Mouse (Mus musculus) forebrain, embryonic 15.5 days (tissue): ENCODE results near the gene Inpp5a. TPM values are rescaled to one million over a fixed set of nuclear protein-coding genes. Genes with fewer than 3 reads are reported as not detected.

Experiments
- ATAC-seq: fragments of 200-750 bp; cut with Nextera tagmentation; replicated peaks from 2 replicates; pipeline ENCODE4 v1.8.0; 2017; ENCODE audit warnings: mild to moderate bottlenecking, moderate TSS enrichment, moderate library complexity
- H3K27ac ChIP-seq: fragments of 300-500 bp; sonication (generic); replicated peaks from 2 replicates; pipeline ENCODE4 v1.5.1; 2015; ENCODE audit warnings: mild to moderate bottlenecking, inconsistent platforms
- H3K27me3 ChIP-seq: fragments of 300-500 bp; sonication (generic); 2 replicates; pipeline ENCODE4 v1.6.1; 2015; ENCODE audit warnings: inconsistent platforms
- H3K36me3 ChIP-seq: fragments of 300-500 bp; sonication (generic); 2 replicates; pipeline ENCODE4 v1.6.1; 2015; ENCODE audit warnings: mild to moderate bottlenecking, inconsistent platforms
- H3K4me1 ChIP-seq: fragments of 300-500 bp; sonication (generic); 2 replicates; pipeline ENCODE4 v1.6.1; 2015; ENCODE audit warnings: inconsistent platforms
- H3K4me2 ChIP-seq: fragments of 300-500 bp; sonication (generic); replicated peaks from 2 replicates; pipeline ENCODE4 v1.6.1; 2015; ENCODE audit warnings: mild to moderate bottlenecking, inconsistent platforms
- H3K4me3 ChIP-seq: fragments of 300-500 bp; sonication (generic); 2 replicates; pipeline ENCODE4 v1.5.1; 2015; ENCODE audit warnings: mild to moderate bottlenecking, inconsistent platforms
- H3K9ac ChIP-seq: fragments of 300-500 bp; sonication (generic); replicated peaks from 2 replicates; pipeline ENCODE4 v1.6.1; 2015; ENCODE audit warnings: mild to moderate bottlenecking, inconsistent platforms
- H3K9me3 ChIP-seq: fragments of 300-500 bp; sonication (generic); 2 replicates; pipeline ENCODE4 v1.6.1; 2016; ENCODE audit warnings: inconsistent platforms
- WGBS: fragments of 180-500 bp; shearing (Covaris S2); methylation state at CpG from one replicate; pipeline ENCODE4 v1.1.7; 2015; ENCODE audit warnings: mixed read lengths; 5-methylcytosine and 5-hydroxymethylcytosine counted together
- polyA plus RNA-seq: library from polyadenylated mRNA; unstranded; fragments of >200 nt; fragmentation: Nextera tagmentation; extraction: Ambion mirVana; gene quantifications from 2 replicates; pipeline ENCODE4 v1.2.1, GENCODE M21; 2015

Inpp5a gene
- polyA plus RNA-seq, 1 experiment from 2014 or later = 12.7 TPM

DNA sequence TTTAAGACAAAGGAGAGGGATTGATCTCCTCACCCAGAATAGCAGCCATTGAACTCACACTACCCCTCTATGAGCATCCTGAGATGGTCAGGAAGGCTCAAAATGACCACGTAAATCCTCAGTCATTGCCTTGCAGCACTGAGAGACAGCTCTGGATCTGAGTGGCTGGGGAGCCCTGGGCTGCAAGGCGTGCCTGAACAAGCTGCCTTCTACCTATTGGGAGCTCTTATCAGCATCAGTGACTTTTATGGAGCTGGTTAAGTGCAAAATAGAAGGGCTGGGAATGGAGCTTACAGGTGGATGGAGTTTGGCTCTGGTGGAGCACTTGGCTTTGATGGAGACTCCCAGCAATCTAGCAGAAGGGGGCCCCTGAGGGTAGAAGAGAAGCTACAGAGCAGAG lies 9.2 kb upstream of the Inpp5a start:
- 74% methylated on average over 2 of the region's 2 CpGs for WGBS
- Histone ChIP-seq H3K4me2 (no peak overlapping the region), H3K36me3 (no peaks in the 10 kb centered on the region), H3K9ac (no peak overlapping the region), H3K4me1 (0 out of 2 replicates have a peak, but pooled peaks cover under 1% of the 10 kb centered on the region), H3K27me3 (no peaks in the 10 kb centered on the region), H3K4me3 (no peak overlapping the region), H3K9me3 (no peaks in the 10 kb centered on the region), H3K27ac (no peak overlapping the region)
- ATAC-seq = no peak

- H3K4me2 ChIP-seq = no peak overlapping the region
- no peaks in the 10 kb centered on the region for H3K27me3 ChIP-seq
- no peaks in the 10 kb centered on the region for H3K9me3 ChIP-seq
- no peak overlapping the region for H3K9ac ChIP-seq
- H3K36me3 ChIP-seq = no peaks in the 10 kb centered on the region
- H3K4me3 ChIP-seq = no peak overlapping the region
- no peak overlapping the region for H3K27ac ChIP-seq
- H3K4me1 ChIP-seq = 0 out of 2 replicates have a peak, but pooled peaks cover 4% of the 10 kb centered on the region
- 77% methylated on average over 4 of the region's 4 CpGs for WGBS
- ATAC-seq = no peak
These were observed 8.7 kb upstream of the Inpp5a start for GRCm38 (mm10) chr7:139380225-139380624.

GRCm38 (mm10) chr7:139381877-139382276 lies 7.0 kb upstream of the Inpp5a start:
- no peak for ATAC-seq
- WGBS = 81% methylated on average over 2 of the region's 2 CpGs
- H3K4me1 ChIP-seq = peaks cover 7% of the 10 kb centered on the region; the same call in 1 of the 2 replicates
- no peaks in the 10 kb centered on the region for H3K27me3 ChIP-seq
- no peak overlapping the region for H3K4me2 ChIP-seq
- no peak overlapping the region for H3K9ac ChIP-seq
- H3K9me3 ChIP-seq = no peaks in the 10 kb centered on the region
- no peak overlapping the region for H3K27ac ChIP-seq
- H3K4me3 ChIP-seq = no peak overlapping the region
- H3K36me3 ChIP-seq = no peaks in the 10 kb centered on the region

GRCm38 (mm10) chr7:139382796-139383195 lies 6.1 kb upstream of the Inpp5a start:
- Histone ChIP-seq H3K27ac (no peak overlapping the region), H3K9ac (no peak overlapping the region), H3K27me3 (no peaks in the 10 kb centered on the region), H3K9me3 (no peaks in the 10 kb centered on the region), H3K4me2 (no peak overlapping the region), H3K4me1 (peaks cover 16% of the 10 kb centered on the region), H3K36me3 (no peaks in the 10 kb centered on the region), H3K4me3 (no peak overlapping the region)
- 87% methylated on average over 2 of the region's 2 CpGs for WGBS
- no peak for ATAC-seq

GRCm38 (mm10) chr7:139384500-139384899 lies 4.4 kb upstream of the Inpp5a start:
- H3K9me3 ChIP-seq = no peaks in the 10 kb centered on the region
- no peak overlapping the region for H3K9ac ChIP-seq
- H3K27ac ChIP-seq = no peak overlapping the region
- H3K4me3 ChIP-seq = no peak overlapping the region
- no peaks in the 10 kb centered on the region for H3K27me3 ChIP-seq
- 93% methylated on average over 1 of the region's 1 CpGs for WGBS
- no peaks in the 10 kb centered on the region for H3K36me3 ChIP-seq
- H3K4me2 ChIP-seq = no peak overlapping the region
- H3K4me1 ChIP-seq = peaks cover 24% of the 10 kb centered on the region
- no peak for ATAC-seq

- Histone ChIP-seq H3K36me3 (no peaks in the 10 kb centered on the region), H3K9me3 (no peaks in the 10 kb centered on the region), H3K4me3 (no peak overlapping the region), H3K27me3 (no peaks in the 10 kb centered on the region), H3K4me2 (no peak overlapping the region), H3K4me1 (peaks cover 28% of the 10 kb centered on the region), H3K9ac (no peak overlapping the region), H3K27ac (no peak overlapping the region)
- no peak for ATAC-seq
- 79% methylated on average over 2 of the region's 2 CpGs for WGBS
These were observed 3.9 kb upstream of the Inpp5a start for GRCm38 (mm10) chr7:139384916-139385530.

GRCm38 (mm10) chr7:139386933-139387690 lies 1.8 kb upstream of the Inpp5a start:
- no peaks in the 10 kb centered on the region for H3K9me3 ChIP-seq
- peaks cover 35% of the 10 kb centered on the region for H3K4me1 ChIP-seq
- H3K27ac ChIP-seq = no peak overlapping the region
- ATAC-seq = no peak
- no peaks in the 10 kb centered on the region for H3K27me3 ChIP-seq
- 58% methylated on average over 9 of the region's 9 CpGs for WGBS
- no peak overlapping the region for H3K9ac ChIP-seq
- H3K4me3 ChIP-seq = no peak overlapping the region
- H3K36me3 ChIP-seq = no peaks in the 10 kb centered on the region
- H3K4me2 ChIP-seq = no peak overlapping the region

- peak overlapping the region; percentile 76 for H3K27ac ChIP-seq
- H3K36me3 ChIP-seq = no peaks in the 10 kb centered on the region
- no peaks in the 10 kb centered on the region for H3K27me3 ChIP-seq
- peaks cover 35% of the 10 kb centered on the region for H3K4me1 ChIP-seq
- peak overlapping the region; percentile 67 for H3K4me3 ChIP-seq
- ATAC-seq = peak; percentile 83
- H3K9me3 ChIP-seq = no peaks in the 10 kb centered on the region
- H3K9ac ChIP-seq = peak overlapping the region; percentile 61
- WGBS = 19% methylated on average over 16 of the region's 16 CpGs
- peak overlapping the region; percentile 39 for H3K4me2 ChIP-seq
These were observed 814 bp upstream of the Inpp5a start for GRCm38 (mm10) chr7:139387921-139388669.

DNA sequence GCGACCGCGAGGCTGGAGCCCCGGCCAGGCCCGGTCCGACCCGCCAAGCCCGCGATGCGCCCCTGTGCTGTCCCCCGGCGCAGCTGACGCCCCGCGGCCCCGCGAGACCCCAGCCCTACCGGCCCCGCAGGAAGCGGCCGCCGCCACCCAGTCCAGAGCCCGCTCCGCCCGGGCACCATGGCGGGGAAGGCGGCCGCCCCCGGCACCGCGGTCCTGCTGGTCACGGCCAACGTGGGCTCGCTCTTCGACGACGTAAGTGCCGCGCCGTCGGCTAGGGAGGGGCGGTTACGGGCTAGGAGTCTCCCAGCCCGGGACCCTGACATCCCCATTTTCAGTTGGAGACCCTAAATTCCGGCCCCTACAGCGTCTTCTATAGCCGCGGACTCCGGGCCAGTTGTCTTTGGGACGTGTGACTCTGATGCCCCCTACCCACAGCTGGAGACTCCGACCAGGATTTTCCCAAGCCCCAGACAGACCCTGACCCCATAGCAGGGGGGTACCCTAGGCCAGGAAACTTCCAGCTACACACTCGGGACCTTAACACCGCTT lies 378 bp downstream of the Inpp5a start:
- ATAC-seq = 0 out of 2 replicates have a peak, but pooled peaks have one; percentile 7
- under 1% methylated on average over 41 of the region's 53 CpGs for WGBS
- Histone ChIP-seq H3K27ac (peak overlapping the region; percentile 35; the same call in 1 of the 2 replicates), H3K4me3 (peak overlapping the region; percentile 67), H3K36me3 (no peaks in the 10 kb centered on the region), H3K4me2 (peak overlapping the region; percentile 78), H3K9ac (peak overlapping the region; percentile 75), H3K4me1 (peaks cover 35% of the 10 kb centered on the region), H3K9me3 (no peaks in the 10 kb centered on the region), H3K27me3 (no peaks in the 10 kb centered on the region)

DNA sequence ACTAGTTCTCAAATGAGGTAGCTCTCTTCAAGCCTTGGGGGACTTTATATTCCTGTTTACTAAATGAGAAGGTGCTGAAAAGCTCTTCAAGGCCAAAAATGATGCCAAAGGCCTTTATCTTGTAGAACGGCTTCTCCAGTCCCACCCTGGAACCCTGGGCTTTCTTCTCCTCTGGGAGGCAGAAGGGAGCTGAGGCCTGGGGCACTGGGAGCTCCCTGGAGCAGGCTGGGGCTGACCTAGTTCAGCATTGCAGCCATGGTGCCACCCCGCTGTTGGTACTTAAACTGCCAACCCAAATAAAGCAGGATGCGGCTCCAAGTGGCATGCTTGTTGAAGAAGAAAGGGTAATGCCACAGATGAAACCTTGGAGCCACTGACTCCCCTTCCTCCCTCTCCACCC lies 1.5 kb downstream of the Inpp5a start:
- Histone ChIP-seq H3K4me3 (no peak overlapping the region; the same call in 1 of the 2 replicates), H3K36me3 (no peaks in the 10 kb centered on the region), H3K4me2 (peak overlapping the region; percentile 78; the same call in 1 of the 2 replicates), H3K9ac (no peak overlapping the region), H3K27me3 (no peaks in the 10 kb centered on the region), H3K9me3 (no peaks in the 10 kb centered on the region), H3K27ac (no peak overlapping the region), H3K4me1 (peaks cover 30% of the 10 kb centered on the region)
- WGBS = 70% methylated on average over 3 of the region's 3 CpGs
- no peak for ATAC-seq

GRCm38 (mm10) chr7:139390926-139391325 lies 2.0 kb downstream of the Inpp5a start:
- no peak overlapping the region for H3K9ac ChIP-seq
- ATAC-seq = no peak
- no peak overlapping the region for H3K27ac ChIP-seq
- H3K4me1 ChIP-seq = peaks cover 30% of the 10 kb centered on the region
- no peaks in the 10 kb centered on the region for H3K9me3 ChIP-seq
- H3K4me3 ChIP-seq = no peak overlapping the region
- H3K27me3 ChIP-seq = no peaks in the 10 kb centered on the region
- H3K4me2 ChIP-seq = no peak overlapping the region
- 80% methylated on average over 9 of the region's 9 CpGs for WGBS
- no peaks in the 10 kb centered on the region for H3K36me3 ChIP-seq

DNA sequence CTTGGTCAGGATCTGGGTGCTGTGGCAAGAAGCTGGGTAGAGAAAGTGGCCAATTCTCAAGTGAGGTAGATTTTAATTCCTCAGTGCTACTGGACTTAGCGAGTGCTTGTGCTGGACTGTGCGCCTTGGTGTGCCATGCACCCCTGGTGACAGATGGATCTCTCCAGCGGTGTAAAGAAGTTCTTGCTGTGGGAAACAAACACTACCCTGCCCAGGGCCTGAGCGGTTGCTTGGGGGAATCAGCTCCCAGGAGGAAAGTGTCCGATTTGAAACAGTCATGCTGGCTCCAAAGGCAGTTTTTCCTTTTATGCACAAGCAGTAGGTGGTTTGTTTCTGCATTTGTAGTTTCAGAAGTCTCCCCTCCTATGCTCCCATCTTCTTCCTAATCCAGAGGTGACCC lies 2.8 kb downstream of the Inpp5a start:
- Histone ChIP-seq H3K36me3 (no peaks in the 10 kb centered on the region), H3K4me1 (peaks cover 30% of the 10 kb centered on the region), H3K4me3 (no peak overlapping the region), H3K9me3 (no peaks in the 10 kb centered on the region), H3K4me2 (no peak overlapping the region), H3K27ac (no peak overlapping the region), H3K27me3 (no peaks in the 10 kb centered on the region), H3K9ac (no peak overlapping the region)
- WGBS = 84% methylated on average over 5 of the region's 5 CpGs
- no peak for ATAC-seq
